Mouse (Mus musculus): ENCODE measurements around the gene Clcn6. TPM values are rescaled to one million over a fixed set of nuclear protein-coding genes. Genes with fewer than 3 reads are reported as not detected.

Gene Clcn6
- 1.7 and 2.1 TPM in 2 replicates for polyA plus RNA-seq (2012; rRNA removed)

GRCm38 (mm10) chr4:148038600-148039253, at the start of gene Clcn6, which contains the start of gene Mthfr:
Gene Clcn6, minus strand, starts transcription at chr4:148038821.
Gene Mthfr, plus strand, starts transcription at chr4:148039077.

GRCm38 (mm10) chr4:148087907-148088527, 49.4 kb upstream of the Clcn6 start, which contains the start of gene Agtrap:
Gene Agtrap, minus strand, starts transcription at chr4:148088031.

GRCm38 (mm10) chr4:148000202-148000772, 38.3 kb downstream of the Clcn6 start, which contains the start of gene Nppa:
Gene Nppa, plus strand, starts transcription at chr4:148000722.

GRCm38 (mm10) chr4:147985205-147986132, 53.2 kb downstream of the Clcn6 start, which contains the start of gene Nppb:
Gene Nppb, plus strand, starts transcription at chr4:147985788.

Other genes with a start within 250 kb of the Clcn6 start
- 0.02 TPM in 1 of 2 replicates, not detected in the other for gene Zfp984, start 229.0 kb downstream of the Clcn6 start, polyA plus RNA-seq (2012; rRNA removed)
- gene Zfp933, start 190.5 kb downstream of the Clcn6 start, polyA plus RNA-seq (2012; rRNA removed), result 0.04 and 0.17 TPM in 2 replicates
- 41.4 and 46.9 TPM in 2 replicates for gene Miip, start 170.0 kb downstream of the Clcn6 start, polyA plus RNA-seq (2012; rRNA removed)
- 0.19 and 0.53 TPM in 2 replicates for gene Fv1, start 169.8 kb downstream of the Clcn6 start, polyA plus RNA-seq (2012; rRNA removed)
- 23.7 and 26.1 TPM in 2 replicates for gene Mfn2, start 134.1 kb downstream of the Clcn6 start, polyA plus RNA-seq (2012; rRNA removed)
- gene Plod1, start 102.1 kb downstream of the Clcn6 start, polyA plus RNA-seq (2012; rRNA removed), result 14.3 and 15.6 TPM in 2 replicates
- gene 2510039O18Rik, start 97.9 kb downstream of the Clcn6 start, polyA plus RNA-seq (2012; rRNA removed), result 55.4 and 74.4 TPM in 2 replicates
- gene Nppb, start 53.0 kb downstream of the Clcn6 start, polyA plus RNA-seq (2012; rRNA removed), result not detected in 2 replicates
- gene Nppa, start 38.1 kb downstream of the Clcn6 start, polyA plus RNA-seq (2012; rRNA removed), result 0.10 TPM in 1 of 2 replicates, not detected in the other
- 10.9 and 11.4 TPM in 2 replicates for gene Mthfr, start 256 bp upstream of the Clcn6 start, polyA plus RNA-seq (2012; rRNA removed)
- gene Agtrap, start 49.2 kb upstream of the Clcn6 start, polyA plus RNA-seq (2012; rRNA removed), result 36.5 and 39.3 TPM in 2 replicates
- gene Mad2l2, start 91.6 kb upstream of the Clcn6 start, polyA plus RNA-seq (2012; rRNA removed), result 8.9 and 13.6 TPM in 2 replicates
- not detected in 2 replicates for gene Draxin, start 91.9 kb upstream of the Clcn6 start, polyA plus RNA-seq (2012; rRNA removed)
- 28.0 and 30.0 TPM in 2 replicates for gene Fbxo6, start 113.3 kb upstream of the Clcn6 start, polyA plus RNA-seq (2012; rRNA removed)
- gene Fbxo44, start 121.7 kb upstream of the Clcn6 start, polyA plus RNA-seq (2012; rRNA removed), result 10.4 and 15.7 TPM in 2 replicates
- 0.60 and 0.95 TPM in 2 replicates for gene Fbxo2, start 121.8 kb upstream of the Clcn6 start, polyA plus RNA-seq (2012; rRNA removed)
- 0.01 and 0.02 TPM in 2 replicates for gene Disp3, start 249.1 kb upstream of the Clcn6 start, polyA plus RNA-seq (2012; rRNA removed)